Mouse (Mus musculus): ENCODE data around the gene Fpr3. TPM values are rescaled to one million over a fixed set of nuclear protein-coding genes. Genes with fewer than 3 reads are reported as not detected.

Gene Fpr3
- polyA plus RNA-seq (2012; rRNA removed): 0.02 TPM in 1 of 2 replicates, not detected in the other

DNA sequence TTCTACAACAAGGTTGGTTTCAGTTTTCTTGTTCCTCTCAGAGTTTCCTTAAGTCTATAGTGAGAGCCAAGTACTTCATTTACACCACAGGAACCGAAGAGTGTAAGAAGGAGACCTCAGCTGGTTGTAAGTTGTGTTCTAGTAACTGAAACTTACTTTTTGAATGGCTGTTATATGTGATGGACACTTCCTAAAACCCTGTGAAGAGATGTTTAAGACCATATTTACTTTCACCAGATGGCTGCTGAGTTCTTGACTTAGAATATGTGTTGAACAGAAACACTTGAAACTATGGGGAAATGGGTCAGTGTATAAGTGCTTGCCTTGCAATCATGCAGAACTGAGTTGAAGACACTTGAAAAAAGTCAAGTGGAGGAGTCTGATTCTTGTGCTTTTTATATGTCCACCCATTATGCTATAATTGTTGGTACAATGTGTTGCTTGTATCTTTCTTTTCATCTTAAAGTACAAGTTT is at the start of gene Fpr3, which contains the start of gene Fpr2:
Gene Fpr3 (plus strand): TSS at position 79 of the 475 bp plus-strand sequence.
Gene Fpr2 (plus strand): TSS at position 51 of the 475 bp plus-strand sequence.

DNA sequence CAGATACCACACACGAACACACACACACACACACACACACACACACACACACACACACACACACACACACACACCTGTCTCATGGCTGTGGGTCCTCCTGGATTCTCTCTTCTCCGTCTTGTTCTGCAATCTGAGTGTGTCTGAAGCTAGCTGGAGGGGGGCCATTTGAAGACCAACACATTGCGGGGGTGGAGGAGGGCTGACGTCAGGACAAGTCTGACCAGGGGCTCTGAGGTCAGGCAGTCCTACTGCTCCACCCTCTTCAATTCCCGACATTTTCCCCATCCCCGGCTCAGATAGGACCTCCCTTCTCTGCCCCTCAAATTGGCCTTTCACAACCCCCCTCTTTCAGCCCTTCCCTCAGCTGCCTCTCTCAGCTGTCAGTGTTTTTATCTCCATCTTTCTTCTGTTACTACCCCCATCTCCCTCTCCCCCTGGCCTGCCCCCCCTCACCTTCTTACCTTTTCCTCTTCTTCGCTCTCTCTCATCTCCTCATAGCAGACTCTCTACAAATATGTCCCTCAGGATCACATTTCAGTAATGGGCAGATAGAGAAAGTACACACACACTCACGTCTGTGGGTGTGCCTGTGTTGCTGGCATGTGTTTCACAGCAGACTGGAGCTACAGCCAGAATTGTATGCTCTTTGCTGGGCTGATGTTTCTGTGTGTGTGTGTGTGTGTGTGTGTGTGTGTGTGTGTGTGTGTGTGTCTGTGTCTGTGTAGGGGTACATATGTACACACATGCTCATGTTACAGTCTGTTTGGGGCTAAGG is 32.4 kb upstream of the Fpr3 start, which contains the start of gene Has1:
Gene Has1 (minus strand): TSS at position 142 of the 775 bp plus-strand sequence.

DNA sequence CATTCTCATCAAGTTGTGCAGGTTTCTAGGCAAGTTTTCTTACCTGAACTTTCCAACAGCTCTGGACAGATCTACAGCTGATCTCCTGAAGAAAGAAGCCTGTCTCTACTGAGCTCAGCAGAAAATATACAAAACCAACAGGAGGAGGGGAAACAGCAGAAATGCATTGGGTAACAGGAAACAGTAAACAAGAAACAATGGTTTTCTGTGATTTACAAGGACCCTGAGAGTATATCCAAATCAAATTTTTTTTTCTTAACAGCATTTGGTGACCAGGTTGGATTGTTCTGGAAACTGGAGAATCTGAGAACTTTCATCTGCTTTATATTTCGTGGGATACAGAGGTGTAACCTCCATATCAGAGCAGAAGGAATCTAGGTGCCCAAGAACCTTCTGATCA is 3.8 kb upstream of the Fpr3 start, which contains the start of gene Fpr1:
Gene Fpr1 (minus strand): TSS at position 101 of the 400 bp plus-strand sequence.

Other genes starting within 250 kb of the Fpr3 start
- gene Vmn2r90, start 184.1 kb upstream of the Fpr3 start, polyA plus RNA-seq (2012; rRNA removed): not detected in 2 replicates
- 6.8 and 10.5 TPM in 2 replicates for gene Spaca6, start 60.7 kb upstream of the Fpr3 start, polyA plus RNA-seq (2012; rRNA removed)
- 0.08 TPM in 2 replicates for gene Has1, start 32.6 kb upstream of the Fpr3 start, polyA plus RNA-seq (2012; rRNA removed)
- 17.5 and 21.4 TPM in 2 replicates for gene Fpr1, start 3.9 kb upstream of the Fpr3 start, polyA plus RNA-seq (2012; rRNA removed)
- 19.7 and 24.7 TPM in 2 replicates for gene Fpr2, start within 50 bp of the Fpr3 start, polyA plus RNA-seq (2012; rRNA removed)
- gene Fpr-rs4, start 133.9 kb downstream of the Fpr3 start, polyA plus RNA-seq (2012; rRNA removed): not detected in 2 replicates
- gene Vmn2r124, start 161.6 kb downstream of the Fpr3 start, polyA plus RNA-seq (2012; rRNA removed): not detected in 2 replicates
- not detected in 2 replicates for gene Vmn2r91, start 197.2 kb downstream of the Fpr3 start, polyA plus RNA-seq (2012; rRNA removed)

Data from liver, embryonic 18 days (tissue).